Mouse (Mus musculus) splenic B cell, adult 2 months (primary cell): ENCODE measurements around the gene Homer3.

Experiments used
- DNase-seq: peaks from one replicate; pipeline ENCODE4 v3.0.0-alpha.2; 2011; ENCODE audit warnings: low read depth, low spot score
- H3K27me3 ChIP-seq: 2 replicates; pipeline ENCODE4 v1.6.1; 2012; ENCODE audit warnings: mild to moderate bottlenecking, low read length, moderate library complexity, mixed read lengths; ENCODE audit not compliant: control insufficient read depth, poor library complexity, insufficient read depth, severe bottlenecking
- H3K36me3 ChIP-seq: 2 replicates; pipeline ENCODE4 v1.6.1; 2012; ENCODE audit warnings: mild to moderate bottlenecking, low read length, moderate library complexity, mixed read lengths; ENCODE audit not compliant: control insufficient read depth, poor library complexity, insufficient read depth, severe bottlenecking

Homer3 gene

GRCm38 (mm10) chr8:70313399-70313798 lies 30.8 kb downstream of the Homer3 start:
- DNase-seq = no peak
- H3K36me3 ChIP-seq = peaks cover 2% of the 10 kb centered on the region; the same call in 1 of the 2 replicates

GRCm38 (mm10) chr8:70315624-70316510 lies 33.2 kb downstream of the Homer3 start, which contains the start of gene Cers1:
Gene Cers1 (plus strand): TSS chr8:70315775.
- H3K36me3 ChIP-seq = peaks cover 2% of the 10 kb centered on the region; the same call in 1 of the 2 replicates
- DNase-seq = peak; percentile 40
- H3K27me3 ChIP-seq = no peaks in the 10 kb centered on the region

More at GRCm38 (mm10) chr8:70313399-70313798, 30.8 kb downstream of the Homer3 start:
- H3K27me3 ChIP-seq = no peaks in the 10 kb centered on the region

DNA sequence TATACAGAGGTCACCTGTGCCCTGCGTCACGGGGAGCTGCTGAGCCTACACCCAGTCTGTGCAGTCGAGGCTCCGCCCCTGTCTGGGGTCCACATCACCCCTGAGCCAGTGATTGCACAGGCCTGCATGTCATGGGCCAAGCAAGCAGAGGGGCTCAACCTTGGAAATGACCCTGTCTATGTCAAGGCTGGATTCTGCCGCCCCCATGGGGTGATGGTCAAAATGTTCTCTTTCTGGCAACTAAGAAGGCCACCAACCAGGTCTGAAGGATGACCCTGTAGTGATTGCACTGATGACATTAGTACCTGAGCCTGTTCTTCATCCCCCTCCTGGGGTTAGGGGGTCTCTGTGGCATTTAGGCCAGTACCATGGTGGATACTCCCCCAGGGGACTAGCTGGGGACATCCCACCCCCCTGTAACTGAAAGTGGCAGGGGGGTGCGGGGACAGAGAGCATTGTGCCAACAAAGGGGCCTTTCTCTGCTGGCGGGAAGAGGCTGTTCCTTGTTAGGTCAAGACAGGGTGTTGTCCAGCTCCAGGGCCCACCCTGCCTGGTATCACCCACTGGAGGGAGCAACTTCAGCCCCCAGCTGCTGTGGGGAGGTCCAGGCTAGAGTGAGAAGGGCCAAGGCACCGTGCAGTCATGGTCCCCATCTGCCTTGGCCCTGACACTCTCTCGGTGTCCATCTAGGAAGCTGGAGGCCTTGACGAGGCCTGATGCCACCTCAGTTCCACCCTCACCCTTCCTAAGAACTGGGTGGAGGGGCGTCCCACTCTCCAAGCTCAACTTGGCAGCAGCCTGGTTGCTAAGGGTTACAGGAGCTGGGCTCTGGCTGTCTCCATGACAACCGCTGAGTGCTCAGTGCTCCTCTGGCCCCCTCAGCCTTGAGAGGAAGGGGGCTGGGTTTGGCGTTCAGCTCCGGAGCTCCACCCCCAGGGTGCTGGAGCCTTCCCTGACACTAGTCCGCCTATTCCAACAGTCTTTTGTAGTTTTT lies 34.2 kb downstream of the Homer3 start:
- H3K27me3 ChIP-seq = no peaks in the 10 kb centered on the region
- H3K36me3 ChIP-seq = peaks cover 2% of the 10 kb centered on the region; the same call in 1 of the 2 replicates
- DNase-seq = no peak

DNA sequence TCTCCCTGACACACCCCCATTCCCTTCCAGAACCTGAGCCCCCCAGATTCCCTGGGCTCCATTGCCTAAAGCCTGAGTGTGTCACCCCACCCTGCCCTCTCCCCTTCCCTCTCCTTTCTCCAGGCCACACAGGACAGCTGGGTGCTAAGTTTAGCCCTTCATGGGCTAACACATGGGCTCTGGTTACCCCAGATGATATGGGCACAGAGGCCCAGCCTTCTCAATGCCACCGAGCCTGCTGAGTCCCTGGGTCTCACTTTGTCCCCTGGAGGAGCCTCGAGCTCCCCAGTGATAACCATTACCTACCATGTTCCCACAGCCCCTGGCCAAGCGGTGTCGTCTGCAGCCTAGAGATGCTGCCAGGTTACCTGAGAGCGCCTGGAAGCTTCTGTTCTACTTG lies 35.2 kb downstream of the Homer3 start:
- H3K36me3 ChIP-seq = peaks cover 1% of the 10 kb centered on the region; the same call in 1 of the 2 replicates
- H3K27me3 ChIP-seq = no peaks in the 10 kb centered on the region
- DNase-seq = no peak

GRCm38 (mm10) chr8:70323716-70324115 lies 41.1 kb downstream of the Homer3 start:
- Histone ChIP-seq H3K27me3 (no peaks in the 10 kb centered on the region), H3K36me3 (no peaks in the 10 kb centered on the region)
- DNase-seq = no peak

DNA sequence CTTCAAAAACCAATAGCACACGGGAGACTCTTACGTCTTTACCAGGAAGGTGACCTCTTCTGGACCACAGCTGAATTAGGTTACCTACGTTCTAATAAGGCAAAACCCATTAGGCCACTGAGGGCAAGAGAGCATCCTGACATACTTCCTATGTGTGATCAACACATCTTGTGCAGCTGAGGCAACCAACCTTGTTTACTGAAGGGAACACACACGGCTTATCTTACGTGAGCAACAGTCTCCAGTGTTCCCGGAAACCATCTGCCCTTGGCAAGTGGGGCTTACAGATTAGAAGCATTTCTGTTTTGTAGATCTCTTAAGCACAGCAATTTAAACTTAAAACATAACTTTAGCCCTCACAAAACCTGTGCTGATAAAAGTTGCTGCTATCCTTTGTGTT lies 44.9 kb downstream of the Homer3 start:
- no peaks in the 10 kb centered on the region for H3K27me3 ChIP-seq
- peaks cover 10% of the 10 kb centered on the region for H3K36me3 ChIP-seq
- DNase-seq = no peak

GRCm38 (mm10) chr8:70329124-70329834 lies 46.7 kb downstream of the Homer3 start, which contains the start of gene Gdf1:
Gene Gdf1 (plus strand): TSS chr8:70329817.
- H3K27me3 ChIP-seq = no peaks in the 10 kb centered on the region
- peaks cover 18% of the 10 kb centered on the region for H3K36me3 ChIP-seq
- no peak for DNase-seq

DNA sequence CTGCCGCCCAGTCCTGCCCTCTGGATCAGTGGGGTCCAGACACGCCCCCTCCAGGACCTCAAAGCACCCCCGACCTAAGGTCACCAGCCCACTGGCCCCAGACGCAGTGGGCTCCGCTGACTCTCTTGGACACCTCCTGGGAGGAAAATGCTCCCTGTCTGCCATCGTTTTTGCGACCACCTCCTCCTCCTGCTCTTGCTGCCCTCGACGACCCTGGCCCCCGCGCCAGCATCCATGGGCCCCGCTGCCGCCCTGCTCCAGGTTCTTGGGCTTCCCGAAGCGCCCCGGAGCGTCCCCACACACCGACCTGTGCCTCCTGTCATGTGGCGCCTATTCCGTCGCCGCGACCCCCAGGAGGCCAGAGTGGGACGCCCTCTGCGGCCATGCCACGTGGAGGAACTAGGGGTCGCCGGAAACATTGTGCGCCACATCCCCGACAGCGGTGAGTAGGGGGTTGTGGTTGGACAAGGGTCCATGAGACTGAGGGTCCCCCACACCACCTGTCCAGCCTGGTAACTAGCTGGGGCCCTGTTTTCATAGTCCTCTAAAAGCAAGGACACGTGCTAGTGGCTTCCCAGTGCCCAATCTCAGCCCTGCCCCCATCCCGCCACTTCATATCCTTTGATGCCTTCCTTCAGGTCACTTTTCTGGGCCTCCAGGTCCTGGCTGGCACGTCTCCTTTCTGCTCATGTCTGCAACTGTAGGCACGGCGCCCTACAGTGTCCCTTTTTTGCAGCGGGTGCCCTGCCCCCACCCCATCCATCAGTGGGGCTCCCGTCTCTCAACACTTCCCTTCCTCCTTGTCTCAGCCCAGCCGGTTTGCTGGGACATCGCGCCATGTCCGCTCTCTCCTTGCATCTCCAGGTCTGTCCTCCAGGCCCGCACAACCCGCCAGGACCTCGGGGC lies 47.5 kb downstream of the Homer3 start:
- Histone ChIP-seq H3K36me3 (peaks cover 22% of the 10 kb centered on the region), H3K27me3 (no peaks in the 10 kb centered on the region)
- no peak for DNase-seq

GRCm38 (mm10) chr8:70330741-70331364 lies 48.2 kb downstream of the Homer3 start:
- H3K27me3 ChIP-seq = no peaks in the 10 kb centered on the region
- DNase-seq = no peak
- H3K36me3 ChIP-seq = peaks cover 22% of the 10 kb centered on the region

DNA sequence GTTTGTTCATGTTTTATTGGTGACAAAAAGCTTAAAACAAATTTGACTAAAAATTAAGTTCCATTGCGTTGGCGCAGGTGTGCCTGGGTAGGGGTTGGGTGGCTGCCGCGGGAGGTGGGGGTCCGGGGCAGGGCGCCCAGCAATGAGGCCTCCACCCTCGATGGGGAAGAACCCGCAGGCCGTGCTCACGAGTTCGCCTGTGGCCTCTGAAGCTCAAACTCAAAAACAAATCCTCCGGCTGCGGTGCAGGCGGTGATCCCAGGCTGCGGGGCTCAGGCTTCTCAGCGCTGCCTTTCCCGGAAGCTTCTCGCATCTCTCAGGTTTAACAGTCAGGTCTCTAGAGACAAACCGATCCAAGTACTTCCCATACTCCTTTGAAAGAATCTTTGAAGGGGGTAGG lies 48.9 kb downstream of the Homer3 start:
- Histone ChIP-seq H3K36me3 (peaks cover 24% of the 10 kb centered on the region), H3K27me3 (no peaks in the 10 kb centered on the region)
- DNase-seq = no peak

DNA sequence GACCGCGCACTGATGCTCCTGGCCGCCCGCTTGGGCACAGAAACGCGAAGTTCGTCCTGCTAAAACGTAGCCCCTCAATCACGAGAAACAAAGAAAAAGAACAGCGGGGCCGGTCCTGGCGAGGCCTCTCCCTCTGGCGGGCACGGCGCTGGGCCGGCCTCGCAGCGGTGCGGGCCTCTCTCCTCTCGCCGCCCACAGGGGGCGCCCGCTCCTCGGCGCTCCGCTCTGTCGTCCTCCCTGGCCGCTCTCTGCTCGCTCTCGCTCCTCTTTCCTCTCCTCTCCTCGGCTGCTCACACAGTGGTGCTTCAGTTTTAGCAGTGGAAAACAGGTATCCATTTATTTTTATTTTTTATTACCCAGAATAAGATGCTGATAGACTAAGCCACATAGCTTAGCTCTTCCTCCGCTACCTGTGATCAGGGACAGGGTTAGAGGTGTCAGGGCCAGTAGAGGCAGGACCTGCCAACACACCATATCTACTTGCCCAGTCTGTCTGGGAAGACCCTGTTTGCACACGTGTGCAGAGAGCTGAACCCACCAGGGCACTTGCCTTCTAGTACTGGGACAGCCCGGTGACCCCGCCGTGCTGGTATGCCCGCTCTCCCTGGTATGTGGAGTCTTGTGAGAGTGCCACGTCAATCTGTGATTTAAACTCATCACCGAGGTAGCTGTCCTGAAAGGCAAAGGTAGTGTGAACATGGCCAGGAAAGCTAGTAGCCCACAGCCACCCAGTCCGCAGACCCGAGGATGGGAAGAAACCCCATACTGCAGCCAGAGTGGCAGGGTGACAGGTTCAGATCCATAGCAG lies 49.6 kb downstream of the Homer3 start:
- H3K36me3 ChIP-seq = peaks cover 26% of the 10 kb centered on the region
- DNase-seq = peak; percentile 22
- no peaks in the 10 kb centered on the region for H3K27me3 ChIP-seq

DNA sequence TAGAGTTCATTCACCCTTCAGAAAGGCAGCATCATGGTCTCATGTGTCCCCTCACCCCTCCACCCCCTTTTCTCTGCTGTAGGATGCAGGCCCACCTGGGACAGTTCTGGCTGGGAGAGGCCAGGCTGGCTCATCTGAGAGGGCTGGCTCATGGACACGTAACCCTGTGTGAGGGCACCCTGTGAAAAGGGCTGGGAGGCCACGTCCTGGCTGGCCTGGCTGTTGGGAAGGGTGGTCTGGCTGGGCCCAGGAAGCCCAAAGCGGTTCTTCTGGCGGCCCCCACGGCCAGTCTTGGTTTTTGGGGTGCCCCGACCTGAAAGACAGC lies 50.2 kb downstream of the Homer3 start:
- Histone ChIP-seq H3K27me3 (no peaks in the 10 kb centered on the region), H3K36me3 (peaks cover 28% of the 10 kb centered on the region)
- DNase-seq = no peak
